Comparison of ENCODE assay signal across 9 mouse cellular contexts in the genomic region with DNA sequence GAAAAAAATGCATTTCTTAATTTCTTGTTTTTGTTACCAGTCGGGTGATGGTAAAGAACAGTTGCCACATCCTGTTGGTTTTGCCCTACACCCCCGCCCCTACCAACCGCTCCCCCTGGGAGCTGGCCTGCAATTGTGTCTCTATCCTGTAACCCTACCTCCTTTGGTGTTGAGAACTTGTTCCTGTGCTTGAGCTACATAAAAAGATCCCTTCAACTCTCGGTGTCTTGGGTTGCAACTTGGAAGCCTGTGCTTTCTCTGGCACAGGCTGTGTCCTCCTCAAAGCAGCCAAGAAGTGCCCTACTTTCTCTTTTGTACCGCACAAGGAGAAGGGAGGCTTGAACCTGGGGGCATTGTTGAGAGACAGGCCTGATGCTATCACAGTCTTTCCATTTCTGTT.
DNase-seq lines count a peak whose midpoint lies in the region; ATAC-seq lines count a peak whose summit lies in the region.
"Had no signal": no experiment of that assay in that cellular context is flagged by ENCODE, and none has a peak within 500 bp of the region (broad histone marks: within the 10 kb centered on the region; RNA-seq: fewer than 3 reads in every experiment).

No protein-coding gene starts in this region.

- no peak overlapping the region for H3K9ac ChIP-seq in kidney, embryonic 15.5 days
- H3K9ac ChIP-seq in stomach, embryonic 15.5 days: no peak overlapping the region
- H3K9ac ChIP-seq in midbrain, embryonic 13.5 days (replicated peaks): no peak overlapping the region
- H3K9ac ChIP-seq: lung, embryonic 15.5 days had no signal

- no peaks in the 10 kb centered on the region for H3K9me3 ChIP-seq in kidney, embryonic 15.5 days (replicated peaks)
- no peaks in the 10 kb centered on the region for H3K9me3 ChIP-seq in stomach, embryonic 15.5 days
- no peaks in the 10 kb centered on the region for H3K9me3 ChIP-seq in midbrain, embryonic 10.5 days (replicated peaks)
- no peaks in the 10 kb centered on the region for H3K9me3 ChIP-seq in midbrain, embryonic 13.5 days
- H3K9me3 ChIP-seq: lung, embryonic 15.5 days had no signal

- no peak overlapping the region for H3K4me3 ChIP-seq in kidney, embryonic 15.5 days (replicated peaks)
- H3K4me3 ChIP-seq in stomach, embryonic 15.5 days (replicated peaks): no peak overlapping the region
- H3K4me3 ChIP-seq in midbrain, embryonic 10.5 days: no peak overlapping the region
- H3K4me3 ChIP-seq in midbrain, embryonic 13.5 days (replicated peaks): no peak overlapping the region
- H3K4me3 ChIP-seq: lung, embryonic 15.5 days had no signal

- 62% methylated on average over 5 of the region's 5 CpGs for WGBS in kidney, embryonic 15.5 days
- 80% methylated on average over 5 of the region's 5 CpGs for WGBS in stomach, embryonic 15.5 days
- 78% methylated on average over 5 of the region's 5 CpGs for WGBS in midbrain, embryonic 10.5 days
- WGBS in midbrain, embryonic 13.5 days: 90% methylated on average over 5 of the region's 5 CpGs

- H3K27me3 ChIP-seq in kidney, embryonic 15.5 days: no peaks in the 10 kb centered on the region
- H3K27me3 ChIP-seq in stomach, embryonic 15.5 days (replicated peaks): no peaks in the 10 kb centered on the region
- H3K27me3 ChIP-seq in midbrain, embryonic 10.5 days (ENCODE audit: low read depth, poor library complexity, severe bottlenecking): peaks cover 50% of the 10 kb centered on the region
- H3K27me3 ChIP-seq in midbrain, embryonic 13.5 days: peaks cover 2% of the 10 kb centered on the region; the same call in 1 of the 2 replicates
- H3K27me3 ChIP-seq: lung, embryonic 15.5 days had no signal

- DNase-seq in kidney, adult 18-20 months: no peak
- DNase-seq in CD8-positive naive resting alpha-beta T cell, adult 2 months (ENCODE audit: low read depth in 2 of 2, low spot score in 2 of 2): peak; percentile 38 to 59
- DNase-seq in induced T-regulatory cell, adult 2 months (ENCODE audit: low read depth): peak; percentile 67
- no peak for DNase-seq in midbrain, embryonic 10.5 days (ENCODE audit: low spot score)
- DNase-seq in frontal cortex, postnatal 25 days (ENCODE audit: low spot score in 2 of 2): no peak

- no peaks in the 10 kb centered on the region for H3K36me3 ChIP-seq in kidney, embryonic 15.5 days
- H3K36me3 ChIP-seq in stomach, embryonic 15.5 days: no peaks in the 10 kb centered on the region
- H3K36me3 ChIP-seq in midbrain, embryonic 10.5 days: no peaks in the 10 kb centered on the region
- H3K36me3 ChIP-seq in midbrain, embryonic 13.5 days: no peaks in the 10 kb centered on the region
- H3K36me3 ChIP-seq: lung, embryonic 15.5 days had no signal

- no peak for ATAC-seq in kidney, embryonic 15.5 days (replicated peaks; ENCODE audit: low FRiP score)
- ATAC-seq in stomach, embryonic 15.5 days (ENCODE audit: insufficient read depth, low FRiP score, low read depth): no peak
- ATAC-seq in midbrain, embryonic 13.5 days: no peak

- peaks cover 9% of the 10 kb centered on the region; the same call in 1 of the 2 replicates for H3K4me1 ChIP-seq in kidney, embryonic 15.5 days
- peaks cover 2% of the 10 kb centered on the region; the same call in 1 of the 2 replicates for H3K4me1 ChIP-seq in stomach, embryonic 15.5 days
- peaks cover 22% of the 10 kb centered on the region for H3K4me1 ChIP-seq in midbrain, embryonic 10.5 days
- peaks cover 16% of the 10 kb centered on the region for H3K4me1 ChIP-seq in midbrain, embryonic 13.5 days (replicated peaks)

- 0 out of 2 replicates have a peak overlapping the region, but pooled peaks have one; percentile 5 for H3K27ac ChIP-seq in kidney, embryonic 15.5 days
- H3K27ac ChIP-seq in stomach, embryonic 15.5 days: peak overlapping the region; percentile 48; the same call in 1 of the 2 replicates
- no peak overlapping the region for H3K27ac ChIP-seq in midbrain, embryonic 10.5 days (replicated peaks)
- H3K27ac ChIP-seq in midbrain, embryonic 13.5 days: no peak overlapping the region
- H3K27ac ChIP-seq: lung, embryonic 15.5 days had no signal

- H3K4me2 ChIP-seq in kidney, embryonic 15.5 days: no peak overlapping the region
- no peak overlapping the region for H3K4me2 ChIP-seq in stomach, embryonic 15.5 days
- no peak overlapping the region for H3K4me2 ChIP-seq in midbrain, embryonic 13.5 days (replicated peaks)
- H3K4me2 ChIP-seq: lung, embryonic 15.5 days had no signal

Comparison
In these comparisons a context has a peak if more than half of its experiments do, and no peak if none do; other contexts are left out.
1. H3K27ac ChIP-seq: peak in kidney, embryonic 15.5 days (single experiment) and stomach, embryonic 15.5 days (single experiment); none in midbrain, embryonic 10.5 days (single experiment) and midbrain, embryonic 13.5 days (single experiment).
2. DNase-seq: peak in CD8-positive naive resting alpha-beta T cell, adult 2 months (2 of 2) and induced T-regulatory cell, adult 2 months (single experiment); none in kidney, adult 18-20 months (single experiment), midbrain, embryonic 10.5 days (single experiment) and frontal cortex, postnatal 25 days (0 of 2).